Mouse (Mus musculus): ENCODE measurements around the gene Emid1.

DNA sequence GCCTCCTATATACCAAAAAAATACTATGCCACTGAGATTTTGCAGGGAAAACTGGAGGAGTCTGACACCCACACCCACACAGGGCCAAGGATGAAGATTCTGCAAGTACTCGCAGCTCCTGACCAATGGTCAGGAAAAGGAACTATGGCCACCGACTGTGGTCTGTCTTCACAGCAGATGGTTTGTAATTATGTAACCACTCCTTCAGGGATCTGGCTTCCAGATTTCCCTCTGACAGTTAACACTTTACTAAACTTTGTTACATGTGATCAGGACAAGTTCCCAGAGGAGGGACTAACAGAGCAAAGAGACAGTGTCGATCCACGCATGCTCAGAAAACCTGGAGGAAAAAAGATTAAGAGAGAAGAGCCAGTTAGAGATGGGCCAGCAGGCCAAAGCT lies 19.3 kb downstream of the Emid1 start:
- TF ChIP-seq CTCF (IDR thresholded peaks at IDR 0.05; ENCODE audit: low read depth) (no peak), EP300 (IDR thresholded peaks at IDR 0.05; ENCODE audit: low read depth) (no peak)
